Mouse (Mus musculus) E14TG2a.4 (cell line): Measurements from ENCODE around the gene Dhx33.
A peak's percentile ranks its signal among the peaks of the same experiment; 100 is the strongest.

Experiments
- H3K27me3 ChIP-seq: 2 replicates; pipeline ENCODE4 v1.6.1; 2014; ENCODE audit warnings: low read length, control low read depth; ENCODE audit not compliant: insufficient read depth
- H3K36me3 ChIP-seq: 2 replicates; pipeline ENCODE4 v1.6.1; 2014; ENCODE audit warnings: low read length, control low read depth; ENCODE audit not compliant: insufficient read depth
- H3K4me1 ChIP-seq: replicated peaks from 2 replicates; pipeline ENCODE4 v1.6.1; 2014; ENCODE audit warnings: low read depth, low read length, control low read depth
- H3K4me3 ChIP-seq: replicated peaks from 2 replicates; pipeline ENCODE4 v1.5.1; 2014; ENCODE audit warnings: mild to moderate bottlenecking, low read length
- H3K9me3 ChIP-seq: 2 replicates; pipeline ENCODE4 v1.6.1; 2014; ENCODE audit warnings: low read length, control low read depth
- CTCF ChIP-seq: conservative IDR thresholded peaks from 2 replicates; pipeline ENCODE4 v1.5.1; 2014; ENCODE audit warnings: low read length
- NANOG ChIP-seq: IDR thresholded peaks from 2 replicates; pipeline ENCODE4 v1.6.1; 2014; ENCODE audit warnings: borderline replicate concordance, low read length, mixed read lengths
- POU5F1 ChIP-seq: IDR thresholded peaks from 2 replicates; pipeline ENCODE4 v1.6.1; 2014; ENCODE audit warnings: low read length, borderline replicate concordance

The Dhx33 gene

GRCm38 (mm10) chr11:71019201-71020068 lies 15.2 kb upstream of the Dhx33 start, which contains the start of the genes Mis12 and Derl2:
Mis12 (plus strand) TSS chr11:71019611.
Derl2 (minus strand) TSS chr11:71019841.
- Histone ChIP-seq H3K4me3 (peak within 1 kb of the TSS; percentile 97), H3K36me3 (peaks cover 53% of the 10 kb centered on the region), H3K27me3 (no peaks in the 10 kb centered on the region), H3K9me3 (no peaks in the 10 kb centered on the region), H3K4me1 (peaks cover 46% of the 10 kb centered on the region)
- no peak for TF ChIP-seq POU5F1
- no peak for TF ChIP-seq NANOG
- TF ChIP-seq CTCF = no peak

- TF ChIP-seq POU5F1 (no peak), NANOG (no peak), CTCF (no peak)
- peaks cover 53% of the 10 kb centered on the region for H3K36me3 ChIP-seq
Observed at GRCm38 (mm10) chr11:71018416-71019200, 14.4 kb upstream of the Dhx33 start.

GRCm38 (mm10) chr11:71017051-71017450 lies 12.8 kb upstream of the Dhx33 start:
- no peaks in the 10 kb centered on the region for H3K9me3 ChIP-seq
- no peak overlapping the region for H3K4me3 ChIP-seq
- H3K4me1 ChIP-seq = peaks cover 37% of the 10 kb centered on the region
- TF ChIP-seq NANOG (no peak), CTCF (no peak), POU5F1 (no peak)
- H3K27me3 ChIP-seq = no peaks in the 10 kb centered on the region
- peaks cover 53% of the 10 kb centered on the region for H3K36me3 ChIP-seq

More at GRCm38 (mm10) chr11:71018416-71019200, 14.4 kb upstream of the Dhx33 start:
- peaks cover 46% of the 10 kb centered on the region for H3K4me1 ChIP-seq
- no peaks in the 10 kb centered on the region for H3K27me3 ChIP-seq
- H3K4me3 ChIP-seq = peak overlapping the region; percentile 97
- no peaks in the 10 kb centered on the region for H3K9me3 ChIP-seq

GRCm38 (mm10) chr11:71012743-71013142 lies 8.5 kb upstream of the Dhx33 start:
- TF ChIP-seq CTCF = no peak
- Histone ChIP-seq H3K9me3 (no peaks in the 10 kb centered on the region), H3K4me3 (no peak overlapping the region), H3K27me3 (no peaks in the 10 kb centered on the region), H3K36me3 (peaks cover 79% of the 10 kb centered on the region), H3K4me1 (peaks cover 16% of the 10 kb centered on the region)

GRCm38 (mm10) chr11:71008321-71008720 lies 4.1 kb upstream of the Dhx33 start:
- Histone ChIP-seq H3K4me3 (no peak overlapping the region), H3K9me3 (no peaks in the 10 kb centered on the region), H3K36me3 (peaks cover 63% of the 10 kb centered on the region), H3K4me1 (peaks cover 9% of the 10 kb centered on the region), H3K27me3 (no peaks in the 10 kb centered on the region)
- TF ChIP-seq CTCF (no peak), POU5F1 (no peak), NANOG (no peak)

- Histone ChIP-seq H3K4me3 (no peak overlapping the region), H3K36me3 (peaks cover 59% of the 10 kb centered on the region), H3K27me3 (no peaks in the 10 kb centered on the region), H3K9me3 (no peaks in the 10 kb centered on the region), H3K4me1 (peaks cover 14% of the 10 kb centered on the region)
- TF ChIP-seq CTCF (no peak), POU5F1 (no peak), NANOG (no peak)
Observed at GRCm38 (mm10) chr11:71007831-71008230, 3.6 kb upstream of the Dhx33 start.

GRCm38 (mm10) chr11:71007026-71007425 lies 2.8 kb upstream of the Dhx33 start:
- Histone ChIP-seq H3K27me3 (no peaks in the 10 kb centered on the region), H3K4me3 (no peak overlapping the region), H3K36me3 (peaks cover 58% of the 10 kb centered on the region), H3K4me1 (peaks cover 21% of the 10 kb centered on the region), H3K9me3 (no peaks in the 10 kb centered on the region)
- TF ChIP-seq NANOG (no peak), POU5F1 (no peak)

GRCm38 (mm10) chr11:71005046-71005445 lies 809 bp upstream of the Dhx33 start:
- H3K9me3 ChIP-seq = no peaks in the 10 kb centered on the region
- H3K36me3 ChIP-seq = peaks cover 55% of the 10 kb centered on the region
- H3K27me3 ChIP-seq = no peaks in the 10 kb centered on the region
- H3K4me1 ChIP-seq = peaks cover 31% of the 10 kb centered on the region
- TF ChIP-seq NANOG (no peak), CTCF (no peak), POU5F1 (no peak)
- peak overlapping the region; percentile 100; the same call in 1 of the 2 replicates for H3K4me3 ChIP-seq
